Mouse (Mus musculus) ES-Bruce4 (cell line): ENCODE measurements around the gene Fxyd1. TPM values are rescaled to one million over a fixed set of nuclear protein-coding genes. Genes with fewer than 3 reads are reported as not detected.
A peak's percentile ranks its signal among the peaks of the same experiment; 100 is the strongest.

Source experiments
- H3K27ac ChIP-seq: 2 replicates; pipeline ENCODE4 v1.5.1; 2012; ENCODE audit warnings: low read length, inconsistent platforms; ENCODE audit not compliant: insufficient read depth
- H3K27me3 ChIP-seq: 2 replicates; pipeline ENCODE4 v1.6.1; 2012; ENCODE audit warnings: mild to moderate bottlenecking, low read length, inconsistent platforms; ENCODE audit not compliant: control insufficient read depth, poor library complexity, insufficient read depth, severe bottlenecking
- H3K36me3 ChIP-seq: 2 replicates; pipeline ENCODE4 v1.6.1; 2012; ENCODE audit warnings: inconsistent platforms, mild to moderate bottlenecking, low read length, moderate library complexity; ENCODE audit not compliant: control insufficient read depth, poor library complexity, insufficient read depth, severe bottlenecking
- H3K4me1 ChIP-seq: one replicate; pipeline ENCODE4 v1.8.1; 2011; ENCODE audit warnings: low read length; ENCODE audit not compliant: control insufficient read depth, insufficient read depth
- H3K4me3 ChIP-seq: 2 replicates; pipeline ENCODE4 v1.5.1; 2011; ENCODE audit warnings: low read depth, mild to moderate bottlenecking, low read length
- H3K9ac ChIP-seq: 2 replicates; pipeline ENCODE4 v1.6.1; 2012; ENCODE audit warnings: low read depth, mild to moderate bottlenecking, inconsistent platforms; ENCODE audit not compliant: poor library complexity, severe bottlenecking
- H3K9me3 ChIP-seq: replicated peaks from 2 replicates; pipeline ENCODE4 v1.6.1; 2012; ENCODE audit warnings: mild to moderate bottlenecking, low read length, inconsistent platforms; ENCODE audit not compliant: control insufficient read depth, poor library complexity, insufficient read depth, severe bottlenecking
- CTCF ChIP-seq: IDR thresholded peaks from one replicate; pipeline ENCODE4 v1.8.1; 2011; ENCODE audit warnings: low read depth, low read length
- EP300 ChIP-seq: IDR thresholded peaks from 2 replicates; pipeline ENCODE4 v1.6.1; 2011; ENCODE audit warnings: low read depth, low read length; ENCODE audit not compliant: insufficient read depth
- POLR2A ChIP-seq: IDR thresholded peaks from one replicate; pipeline ENCODE4 v1.8.1; 2011; ENCODE audit warnings: low read length; ENCODE audit not compliant: insufficient read depth
- polyA plus RNA-seq: library from polyadenylated mRNA; stranded (reverse); fragments of >200 nt; gene quantifications from 2 replicates; pipeline ENCODE4 v1.2.4, GENCODE M21; 2011; ENCODE audit warnings: low read depth; ENCODE audit not compliant: missing spikeins, insufficient read depth, insufficient read length

The Fxyd1 gene
- 2.1 TPM in 2 replicates for polyA plus RNA-seq

DNA sequence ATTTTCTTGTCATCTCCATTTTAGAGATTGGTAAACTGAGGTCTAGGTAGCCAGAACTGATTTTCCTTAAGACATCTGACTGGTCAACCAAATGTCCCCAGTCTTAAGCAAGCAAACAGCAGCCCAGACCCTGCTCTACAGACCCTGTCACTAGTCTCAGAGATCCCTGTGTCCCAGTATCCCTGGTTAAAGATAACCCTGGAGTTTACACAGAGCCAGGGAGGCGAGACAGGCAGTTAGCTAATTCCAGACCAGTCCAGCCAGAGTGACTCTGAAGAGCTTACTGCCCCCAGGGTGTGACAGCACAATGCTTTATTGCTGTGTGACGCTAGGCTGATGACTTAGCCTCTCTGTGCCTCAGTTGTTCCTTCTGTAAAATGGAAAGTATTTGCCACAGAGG lies at the start of gene Fxyd1:
Gene Fxyd1, minus strand, starts transcription at position 129 of the 400 bp plus-strand sequence.
- Histone ChIP-seq H3K27ac (no peak within 1 kb of the TSS), H3K4me1 (no peaks in the 10 kb centered on the region), H3K9ac (no peak within 1 kb of the TSS), H3K9me3 (no peaks in the 10 kb centered on the region), H3K36me3 (no peaks in the 10 kb centered on the region), H3K4me3 (no peak within 1 kb of the TSS), H3K27me3 (0 out of 2 replicates have a peak, but pooled peaks cover 2% of the 10 kb centered on the region)
- TF ChIP-seq POLR2A (no peak), EP300 (no peak), CTCF (no peak)

DNA sequence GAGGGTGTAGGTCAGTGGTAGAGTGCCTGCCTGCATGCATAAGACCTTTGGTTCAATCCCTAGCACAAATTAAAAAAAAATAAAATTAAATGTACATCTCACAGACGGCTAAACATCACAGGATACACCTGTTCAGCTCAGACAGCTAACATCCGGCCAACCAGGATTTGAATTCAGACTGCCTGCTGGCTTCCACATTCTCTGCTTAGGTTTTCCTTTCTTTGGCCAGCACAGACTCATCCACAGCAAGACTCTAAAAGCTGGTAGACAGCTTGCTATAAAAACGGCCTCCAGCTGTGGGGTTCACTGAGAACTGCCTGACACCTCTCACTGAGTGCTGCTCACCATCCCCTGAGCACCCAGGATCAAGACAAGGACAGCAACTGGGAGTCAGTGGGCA lies 49.2 kb upstream of the Fxyd1 start:
- Histone ChIP-seq H3K9me3 (no peaks in the 10 kb centered on the region), H3K4me3 (no peak overlapping the region), H3K4me1 (no peaks in the 10 kb centered on the region), H3K27me3 (no peaks in the 10 kb centered on the region), H3K27ac (no peak overlapping the region), H3K9ac (no peak overlapping the region), H3K36me3 (no peaks in the 10 kb centered on the region)
- TF ChIP-seq EP300: no peak
- TF ChIP-seq POLR2A: no peak
- TF ChIP-seq CTCF: no peak

- peak; percentile 71 for TF ChIP-seq CTCF
- no peak for TF ChIP-seq EP300
- Histone ChIP-seq H3K9me3 (no peaks in the 10 kb centered on the region), H3K27ac (no peak overlapping the region), H3K4me3 (no peak overlapping the region), H3K4me1 (no peaks in the 10 kb centered on the region), H3K9ac (no peak overlapping the region), H3K36me3 (no peaks in the 10 kb centered on the region), H3K27me3 (no peaks in the 10 kb centered on the region)
Measured at GRCm38 (mm10) chr7:31105061-31105768, 48.2 kb upstream of the Fxyd1 start.

GRCm38 (mm10) chr7:31100786-31101185 lies 43.8 kb upstream of the Fxyd1 start:
- TF ChIP-seq EP300 (no peak), CTCF (no peak), POLR2A (no peak)
- no peaks in the 10 kb centered on the region for H3K9me3 ChIP-seq
- H3K4me3 ChIP-seq: no peak overlapping the region
- no peaks in the 10 kb centered on the region for H3K36me3 ChIP-seq
- H3K4me1 ChIP-seq: no peaks in the 10 kb centered on the region
- H3K9ac ChIP-seq: no peak overlapping the region
- no peak overlapping the region for H3K27ac ChIP-seq
- no peaks in the 10 kb centered on the region for H3K27me3 ChIP-seq

- Histone ChIP-seq H3K27me3 (no peaks in the 10 kb centered on the region), H3K36me3 (no peaks in the 10 kb centered on the region), H3K9me3 (no peaks in the 10 kb centered on the region), H3K4me3 (no peak overlapping the region), H3K4me1 (no peaks in the 10 kb centered on the region), H3K9ac (no peak overlapping the region), H3K27ac (no peak overlapping the region)
- TF ChIP-seq POLR2A (no peak), EP300 (no peak), CTCF (peak; percentile 13)
Measured at GRCm38 (mm10) chr7:31099612-31099982, 42.6 kb upstream of the Fxyd1 start.

DNA sequence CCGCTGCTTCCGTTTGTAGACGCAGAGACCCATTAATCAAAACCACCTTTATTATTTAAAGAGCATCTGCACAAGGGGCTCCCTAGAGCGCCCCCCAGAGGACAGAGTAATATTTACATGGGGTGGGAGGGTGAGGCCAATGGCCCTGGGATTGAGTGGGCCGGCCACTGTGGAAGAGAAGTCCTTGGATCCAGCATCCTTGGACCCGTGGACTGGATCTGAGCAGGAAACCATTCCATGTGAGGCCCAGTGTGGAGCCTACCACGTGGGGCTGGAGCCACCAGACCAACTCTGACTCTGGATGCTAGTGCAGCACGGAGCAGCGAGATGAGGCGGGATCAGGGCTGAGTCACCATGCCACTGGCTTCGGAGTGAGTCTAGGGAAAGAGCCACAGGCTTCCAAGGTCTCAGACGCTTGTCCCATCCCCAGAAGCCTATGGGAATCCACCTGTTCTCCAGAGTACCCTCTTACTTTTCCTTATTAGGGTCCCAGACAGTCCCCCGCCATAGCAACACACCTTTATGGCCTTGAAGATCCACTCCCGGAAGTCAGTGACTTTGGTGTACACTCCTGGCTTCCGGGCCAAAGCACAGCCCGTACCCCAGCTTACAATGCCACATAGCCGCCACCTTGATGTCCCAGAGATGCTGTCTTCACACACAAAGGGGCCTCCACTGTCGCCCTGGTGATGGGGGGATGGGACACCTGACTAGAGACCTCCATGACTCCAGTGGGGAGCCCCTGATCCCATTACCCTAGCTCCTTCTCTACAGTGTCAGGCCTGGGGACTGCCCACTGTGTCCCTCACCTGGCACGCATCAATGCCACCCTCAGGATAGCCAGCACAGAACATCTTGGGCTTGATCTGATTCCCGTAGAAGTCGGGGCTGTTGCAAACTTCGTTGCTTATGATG lies 42.0 kb upstream of the Fxyd1 start:
- H3K4me3 ChIP-seq: no peak overlapping the region
- H3K4me1 ChIP-seq: no peaks in the 10 kb centered on the region
- no peaks in the 10 kb centered on the region for H3K9me3 ChIP-seq
- TF ChIP-seq POLR2A (no peak), CTCF (peak; percentile 39)
- H3K27ac ChIP-seq: no peak overlapping the region
- no peak overlapping the region for H3K9ac ChIP-seq
- no peaks in the 10 kb centered on the region for H3K36me3 ChIP-seq
- no peaks in the 10 kb centered on the region for H3K27me3 ChIP-seq
